9 mouse cellular contexts compared by ENCODE assay signal in the genomic region with DNA sequence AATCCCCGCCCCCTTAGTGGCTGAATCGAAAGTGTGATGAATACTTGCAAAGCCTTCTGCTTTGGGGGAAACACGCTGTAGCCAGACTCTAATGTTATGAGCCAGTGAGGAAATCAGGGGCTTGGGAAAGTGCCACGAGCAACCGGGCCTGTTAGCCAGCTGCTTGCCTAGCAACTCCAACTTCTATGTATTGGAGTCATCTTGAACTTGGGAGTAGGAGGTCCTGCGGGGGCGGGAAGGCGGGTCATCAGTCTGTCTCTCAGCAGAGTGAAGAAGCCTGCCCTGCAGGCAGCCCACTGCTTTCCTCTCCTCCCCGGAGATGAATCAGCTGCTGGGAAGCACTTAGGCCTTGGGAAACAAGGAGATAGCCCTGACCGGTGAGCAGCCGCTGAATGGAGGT. TPM values are rescaled to one million over a fixed set of nuclear protein-coding genes. Genes with fewer than 3 reads are reported as not detected.
DNase-seq lines count a peak whose midpoint lies in the region; ATAC-seq and TF ChIP-seq lines count a peak whose summit lies in the region.
"Had no signal": no experiment of that assay in that cellular context is flagged by ENCODE, and none has a peak within 500 bp of the region (broad histone marks: within the 10 kb centered on the region; RNA-seq: fewer than 3 reads in every experiment).

No protein-coding gene starts in this region.

- no peak overlapping the region for H3K4me2 ChIP-seq in forebrain, postnatal 0 days (ENCODE audit: low read depth)
- no peak overlapping the region for H3K4me2 ChIP-seq in forebrain, embryonic 14.5 days (ENCODE audit: low read length)
- no peak overlapping the region for H3K4me2 ChIP-seq in midbrain, embryonic 15.5 days
- H3K4me2 ChIP-seq: heart, embryonic 15.5 days had no signal

- no peak overlapping the region for H3K9ac ChIP-seq in forebrain, postnatal 0 days
- no peak overlapping the region for H3K9ac ChIP-seq in forebrain, embryonic 14.5 days (ENCODE audit: low read length)
- no peak overlapping the region for H3K9ac ChIP-seq in midbrain, embryonic 15.5 days
- H3K9ac ChIP-seq: heart, embryonic 15.5 days had no signal

- intact Hi-C loops in heart, postnatal 10 days (cut with DNase I) = no loop called here
- intact Hi-C loops in left cerebral cortex, postnatal 25 days (cut with DNase I) = loop anchor here (5.0 kb wide), 1 partner anchor 44 kb away; a partner anchor contains a TSS

- peak; percentile 80 for ATAC-seq in forebrain, postnatal 0 days
- no peak for ATAC-seq in forebrain, embryonic 14.5 days
- no peak for ATAC-seq in midbrain, embryonic 15.5 days (replicated peaks)
- no peak for ATAC-seq in erythroblast, adult 5-6 weeks (replicated peaks; ENCODE audit: low FRiP score, poor library complexity, severe bottlenecking)

- 0 out of 2 replicates have a peak, but pooled peaks cover 6% of the 10 kb centered on the region for H3K4me1 ChIP-seq in forebrain, postnatal 0 days (ENCODE audit: insufficient read depth)
- no peaks in the 10 kb centered on the region; the same call in 1 of the 2 replicates for H3K4me1 ChIP-seq in forebrain, embryonic 14.5 days (ENCODE audit: control insufficient read depth, insufficient read depth, low read length)
- peaks cover 10% of the 10 kb centered on the region for H3K4me1 ChIP-seq in midbrain, embryonic 15.5 days

- DNase-seq in forebrain, postnatal 0 days = peak; percentile 73
- DNase-seq in forebrain, embryonic 14.5 days (ENCODE audit: low spot score) = no peak
- peak; percentile 46 for DNase-seq in adrenal gland, adult 8-10 months
- DNase-seq in heart, postnatal 10 days = peak; percentile 84 to 85
- peak; percentile 30 to 60 for DNase-seq in left cerebral cortex, postnatal 25 days (ENCODE audit: low spot score in 2 of 2)
- DNase-seq in testis, postnatal 10 days (ENCODE audit: low spot score) = peak; percentile 73

- no peaks in the 10 kb centered on the region for H3K27me3 ChIP-seq in forebrain, postnatal 0 days (ENCODE audit: insufficient read depth, low read length)
- no peaks in the 10 kb centered on the region for H3K27me3 ChIP-seq in forebrain, embryonic 14.5 days (replicated peaks; ENCODE audit: control insufficient read depth, insufficient read depth, low read length)
- no peaks in the 10 kb centered on the region for H3K27me3 ChIP-seq in midbrain, embryonic 15.5 days (replicated peaks)

- H3K36me3 ChIP-seq in forebrain, postnatal 0 days (ENCODE audit: insufficient read depth) = no peaks in the 10 kb centered on the region
- no peaks in the 10 kb centered on the region for H3K36me3 ChIP-seq in forebrain, embryonic 14.5 days (ENCODE audit: control insufficient read depth, insufficient read depth, low read length)
- no peaks in the 10 kb centered on the region for H3K36me3 ChIP-seq in midbrain, embryonic 15.5 days (replicated peaks)
- H3K36me3 ChIP-seq: heart, embryonic 15.5 days had no signal

- H3K9me3 ChIP-seq in forebrain, postnatal 0 days (ENCODE audit: low read length) = no peaks in the 10 kb centered on the region
- H3K9me3 ChIP-seq in forebrain, embryonic 14.5 days (replicated peaks; ENCODE audit: control insufficient read depth, low read length) = no peaks in the 10 kb centered on the region
- H3K9me3 ChIP-seq in midbrain, embryonic 15.5 days = no peaks in the 10 kb centered on the region
- H3K9me3 ChIP-seq: heart, embryonic 15.5 days had no signal

- H3K27ac ChIP-seq in forebrain, postnatal 0 days (ENCODE audit: low read depth, low read length) = no peak overlapping the region
- H3K27ac ChIP-seq in forebrain, embryonic 14.5 days (ENCODE audit: low read depth, low read length) = no peak overlapping the region
- H3K27ac ChIP-seq in midbrain, embryonic 15.5 days = no peak overlapping the region

- no peak for TF ChIP-seq CTCF in forebrain, postnatal 0 days (IDR thresholded peaks at IDR 0.05; ENCODE audit: low read depth)

- no peak overlapping the region for H3K4me3 ChIP-seq in forebrain, postnatal 0 days (ENCODE audit: low read depth, low read length)
- H3K4me3 ChIP-seq in forebrain, embryonic 14.5 days (ENCODE audit: low read depth, low read length) = no peak overlapping the region
- no peak overlapping the region for H3K4me3 ChIP-seq in midbrain, embryonic 15.5 days
- H3K4me3 ChIP-seq: heart, embryonic 15.5 days had no signal

- WGBS in forebrain, postnatal 0 days = 57% methylated on average over 11 of the region's 11 CpGs
- WGBS in forebrain, embryonic 14.5 days = 80% methylated on average over 11 of the region's 11 CpGs
- WGBS in midbrain, embryonic 15.5 days = 81% methylated on average over 11 of the region's 11 CpGs

RNA-seq across cellular contexts. Expression of a gene that starts 42.1 kb away (rescaled TPM):
- 3.5 and 3.7 TPM in 2 replicates for total RNA-seq in forebrain, postnatal 0 days (2014; rRNA removed)
- 1.6 and 1.7 TPM in 2 replicates for polyA plus RNA-seq in forebrain, postnatal 0 days (2015; fragmentation: Nextera tagmentation; extraction: Ambion mirVana)
- 1.3 and 2.8 TPM in 2 replicates for polyA plus RNA-seq in forebrain, embryonic 14.5 days (2014; fragmentation: Nextera tagmentation; extraction: Ambion mirVana)
- 1 to 10 TPM; 1.7 to 5.5 (median 3.7) TPM for total RNA-seq in adrenal gland, adult 8-10 months (2022)
- total RNA-seq in heart, postnatal 10 days (2021) = 1 to 10 TPM in 1 of 2 experiments, under 1 TPM in 1; 0.41 to 1.2 TPM
- total RNA-seq in left cerebral cortex, postnatal 25 days (2021) = 1 to 10 TPM; 3.7 to 4.0 TPM
- 5.0 and 5.5 TPM in 2 replicates for polyA plus RNA-seq in midbrain, embryonic 15.5 days (2015; fragmentation: Nextera tagmentation; extraction: Ambion mirVana)
- total RNA-seq in erythroblast, adult 5-6 weeks (2015; ENCODE audit: low replicate concordance) = 1,003 and 1,359 TPM in 2 replicates
- 527 and 596 TPM in 2 replicates for total RNA-seq in erythroblast, adult 5-6 weeks (2017; ENCODE audit: low replicate concordance)

Comparison
In these comparisons a context has a peak if more than half of its experiments do, and no peak if none do; other contexts are left out.
1. RNA of a gene that starts 42.1 kb away (total RNA-seq): 527 to 1,359 TPM in erythroblast, adult 5-6 weeks; 1.7 to 5.5 TPM in adrenal gland, adult 8-10 months, 3.7 to 4.0 TPM in left cerebral cortex, postnatal 25 days, 3.5 to 3.7 TPM in forebrain, postnatal 0 days and 0.41 to 1.2 TPM in heart, postnatal 10 days; every median in the first group is over 10 times any median in the second.